Mouse (Mus musculus): ENCODE measurements around the gene Col6a6.
A peak's percentile ranks its signal among the peaks of the same experiment; 100 is the strongest.
"Not testable (repeated sequence)": the region's sequence is repeated elsewhere in the genome, so short reads cannot be mapped to it uniquely, and the experiment has no call there.

The Col6a6 gene

DNA sequence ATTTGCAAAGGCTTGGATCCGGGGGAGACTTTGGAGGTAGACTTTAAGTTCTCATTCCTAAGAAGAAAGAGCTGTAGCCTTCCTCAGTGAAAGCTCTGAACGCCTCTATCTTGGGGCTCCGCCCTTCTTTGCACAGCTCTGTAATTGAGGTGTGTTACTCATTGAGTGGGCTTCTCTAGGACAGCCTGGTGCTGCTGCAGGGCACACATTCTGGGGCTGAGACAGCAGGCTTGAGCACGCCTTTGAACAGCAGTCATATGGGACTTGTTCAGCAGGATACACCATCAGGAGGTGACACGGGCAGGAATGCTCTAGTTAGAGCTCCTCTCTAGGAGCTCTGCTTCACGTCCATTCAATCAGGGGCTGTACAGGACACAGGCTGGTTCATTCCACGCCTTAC, 162.7 kb downstream of the Col6a6 start:
- DNase-seq (ENCODE audit: low read depth): no peak

DNA sequence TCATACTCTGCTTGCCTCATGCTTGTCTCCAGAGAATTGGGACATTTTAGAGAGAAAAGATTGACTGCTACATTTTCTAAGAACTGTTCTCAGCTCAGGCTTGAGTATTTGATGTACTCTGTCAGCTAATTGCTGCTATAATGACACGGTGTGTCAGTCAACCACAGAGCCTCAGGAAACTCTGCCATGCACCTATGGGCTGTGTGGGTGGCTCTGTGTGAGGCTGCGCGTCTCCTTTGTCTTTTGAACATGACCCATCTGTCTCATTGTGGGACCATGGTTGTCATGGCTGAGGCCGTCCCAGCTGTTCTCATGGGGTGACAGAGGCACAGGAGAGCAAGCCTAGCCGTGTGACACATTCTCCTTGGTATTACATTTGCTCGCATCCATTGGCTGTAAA, 168.1 kb downstream of the Col6a6 start:
- no peak for DNase-seq (ENCODE audit: low read depth)

DNA sequence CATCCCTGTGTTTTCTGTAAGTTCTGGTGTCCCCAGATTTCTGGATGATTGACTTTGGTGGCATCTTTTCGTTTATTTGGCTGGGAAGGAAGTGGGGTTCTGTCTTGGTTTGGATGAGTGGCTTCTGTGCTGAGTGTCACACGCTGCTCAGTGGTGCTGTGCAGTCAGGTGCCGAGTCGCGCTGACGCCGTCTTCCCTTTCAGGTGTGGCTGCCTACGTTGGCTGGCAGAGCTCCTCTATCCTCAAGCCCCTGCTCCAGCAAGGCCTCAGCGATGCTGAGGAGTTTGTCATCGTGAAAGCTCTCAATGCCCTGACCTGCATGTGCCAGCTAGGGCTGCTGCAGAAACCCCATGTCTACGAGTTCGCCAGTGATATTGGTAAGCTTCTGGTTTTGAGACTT, 169.7 kb downstream of the Col6a6 start:
- no peak for DNase-seq (ENCODE audit: low read depth)

DNA sequence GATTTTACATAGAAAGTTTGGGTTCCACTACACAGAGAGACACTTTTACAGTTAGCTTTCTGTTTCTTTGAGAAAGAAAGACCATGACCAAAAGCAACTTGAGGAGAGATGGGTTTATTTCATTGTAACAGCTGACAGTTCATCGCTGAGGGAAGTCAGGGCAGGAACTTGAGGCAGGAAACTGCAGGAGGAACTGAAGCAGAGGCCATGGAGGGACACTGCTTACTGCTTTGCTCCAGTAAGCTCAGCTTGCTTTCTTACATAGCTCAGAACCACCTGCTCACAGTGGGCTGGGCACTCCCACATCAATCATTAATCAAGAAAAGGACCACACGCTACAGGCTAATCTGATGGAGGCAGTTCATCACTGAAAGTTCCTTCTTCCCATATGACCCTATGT, 171.8 kb downstream of the Col6a6 start:
- DNase-seq (ENCODE audit: low read depth): no peak

DNA sequence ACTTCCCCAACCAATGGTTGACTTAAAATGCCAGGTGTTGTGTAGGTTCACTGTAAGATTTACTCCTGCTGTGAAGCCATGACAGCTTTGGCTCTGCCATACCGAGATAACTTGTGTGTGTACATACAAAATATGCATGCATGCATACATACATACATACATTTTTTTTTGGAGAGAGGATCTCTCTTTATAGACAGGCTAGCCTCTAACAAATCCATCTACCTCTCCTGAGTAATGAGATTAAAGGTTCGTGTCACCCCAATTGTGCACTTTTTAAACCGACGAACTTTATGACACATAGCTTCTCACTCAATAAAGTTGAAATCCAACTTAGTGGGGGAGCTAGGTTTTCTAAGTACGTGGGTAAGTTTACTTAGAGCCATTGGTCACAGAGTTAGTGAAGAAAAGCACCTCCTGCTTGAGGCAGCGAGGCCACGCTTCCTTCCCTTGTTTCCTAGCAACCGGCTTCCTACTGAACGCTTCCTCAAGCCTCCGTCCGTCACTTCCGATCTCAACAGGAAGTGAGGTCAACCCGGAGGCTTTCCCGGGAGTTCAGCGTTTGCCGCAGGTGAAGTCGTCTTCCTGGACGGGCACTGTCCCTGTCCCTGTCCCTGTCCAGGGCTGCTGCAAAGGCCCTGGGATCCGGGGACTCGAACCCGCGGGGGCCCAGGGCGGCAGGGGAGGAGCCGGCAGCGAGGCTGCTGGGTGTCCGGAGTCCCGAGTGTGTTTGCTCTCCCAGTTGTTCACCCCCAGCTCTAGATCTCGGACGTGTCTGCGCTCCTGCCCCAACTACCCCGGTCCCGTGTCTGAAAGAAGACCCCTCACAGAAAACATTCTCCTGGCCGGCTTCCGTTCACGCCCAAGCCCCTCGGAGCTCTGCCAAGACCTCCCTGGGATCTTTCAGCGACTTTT, 185.2 kb downstream of the Col6a6 start, which contains the start of gene Pik3r4:
Gene Pik3r4, plus strand, starts transcription at position 519 of the 912 bp plus-strand sequence.
- DNase-seq (ENCODE audit: low read depth): peak; percentile 90

DNA sequence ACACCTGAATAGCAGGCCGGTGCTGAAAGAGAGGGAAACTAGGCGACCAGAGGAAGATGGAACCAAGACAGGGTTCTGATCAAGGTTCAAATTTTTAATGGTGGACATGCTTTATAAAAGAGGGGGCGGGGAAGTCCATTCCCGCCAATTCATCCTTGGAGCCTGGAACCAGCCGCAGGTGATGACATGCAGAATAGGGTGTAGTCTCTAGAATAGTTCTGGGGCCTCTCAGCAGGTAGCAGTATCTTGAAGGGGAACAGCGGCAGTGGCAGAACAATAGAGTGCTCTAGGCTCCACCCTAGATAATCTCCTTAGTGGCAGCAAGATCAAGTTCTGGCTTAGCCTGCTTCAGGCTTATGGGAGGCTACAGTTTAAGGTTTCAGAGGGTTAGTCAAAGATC, 186.6 kb downstream of the Col6a6 start:
- DNase-seq (ENCODE audit: low read depth): not testable (repeated sequence)

Measured in naive thymus-derived CD4-positive, alpha-beta T cell, adult 2 months (primary cell).